Mouse (Mus musculus): Measurements from ENCODE around the gene Cdc16. TPM values are rescaled to one million over a fixed set of nuclear protein-coding genes. Genes with fewer than 3 reads are reported as not detected.

The Cdc16 gene
- 16.3 and 20.7 TPM in 2 replicates for polyA plus RNA-seq (2012)

DNA sequence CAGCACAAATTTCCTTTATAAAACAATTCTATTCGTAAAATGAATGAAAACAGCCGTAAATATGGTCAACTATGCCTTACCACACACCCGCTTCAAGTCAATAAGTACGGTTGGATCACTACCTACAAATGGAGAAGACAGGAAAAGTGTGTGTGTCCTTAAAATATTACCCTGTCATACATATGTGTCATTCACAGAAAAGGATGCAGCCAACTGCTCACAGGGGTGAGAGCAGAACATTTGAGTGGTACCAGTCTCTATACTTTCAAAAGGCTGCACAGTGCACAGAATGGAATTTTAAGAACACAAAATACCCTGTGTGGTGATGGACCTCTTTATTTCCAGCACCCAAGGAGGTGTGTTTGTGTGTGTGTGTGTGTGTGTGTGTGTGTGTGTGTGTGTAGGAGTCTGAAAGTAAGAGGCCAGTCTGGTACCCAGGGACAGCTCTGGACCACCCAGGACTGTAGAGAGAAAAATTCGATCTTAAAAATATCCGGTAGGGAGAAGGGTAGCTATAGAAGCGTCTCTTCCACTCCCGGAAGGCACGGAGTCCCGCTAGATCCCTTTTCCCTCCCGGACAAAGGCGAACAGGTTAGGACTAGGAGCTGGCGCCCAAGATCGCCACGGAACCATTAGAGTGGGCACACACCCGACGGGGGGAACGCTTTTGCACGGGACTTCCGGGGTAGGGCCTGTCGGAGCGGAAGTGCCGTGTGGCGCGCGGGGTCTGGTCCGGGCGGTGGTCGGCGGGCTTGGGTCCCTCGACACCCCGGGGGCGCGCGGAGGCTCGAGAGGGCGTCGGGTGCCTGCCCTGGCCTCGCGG is at the start of gene Cdc16:
TSS of gene Cdc16 (plus strand) at position 695 of the 823 bp plus-strand sequence.
- TF ChIP-seq GATA1 (IDR thresholded peaks at IDR 0.05; ENCODE audit: low read length), result no peak

DNA sequence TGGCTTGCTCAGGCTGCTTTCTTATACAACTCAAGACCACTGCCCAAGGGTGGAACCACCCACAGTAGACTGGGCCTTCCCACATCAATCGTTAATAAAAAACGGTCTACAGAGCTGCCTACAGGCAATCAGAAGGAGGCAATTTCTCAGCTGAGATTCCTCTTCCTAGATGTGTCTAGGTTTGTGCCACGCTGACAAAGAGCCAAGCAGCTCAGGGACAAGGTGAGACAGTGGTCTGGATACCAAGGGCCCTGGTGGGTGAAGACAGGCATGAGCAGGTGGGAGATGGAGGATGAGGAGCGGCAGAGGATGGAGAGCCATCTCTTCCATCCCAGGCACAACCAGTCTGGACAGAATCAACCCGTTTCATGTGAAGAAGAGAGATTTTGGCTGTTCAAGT is 49.0 kb upstream of the Cdc16 start:
- no peak for TF ChIP-seq GATA1 (IDR thresholded peaks at IDR 0.05; ENCODE audit: low read length)

- no peak for TF ChIP-seq GATA1 (IDR thresholded peaks at IDR 0.05; ENCODE audit: low read length)
Measured at GRCm38 (mm10) chr8:13718980-13719379, 38.5 kb upstream of the Cdc16 start.

DNA sequence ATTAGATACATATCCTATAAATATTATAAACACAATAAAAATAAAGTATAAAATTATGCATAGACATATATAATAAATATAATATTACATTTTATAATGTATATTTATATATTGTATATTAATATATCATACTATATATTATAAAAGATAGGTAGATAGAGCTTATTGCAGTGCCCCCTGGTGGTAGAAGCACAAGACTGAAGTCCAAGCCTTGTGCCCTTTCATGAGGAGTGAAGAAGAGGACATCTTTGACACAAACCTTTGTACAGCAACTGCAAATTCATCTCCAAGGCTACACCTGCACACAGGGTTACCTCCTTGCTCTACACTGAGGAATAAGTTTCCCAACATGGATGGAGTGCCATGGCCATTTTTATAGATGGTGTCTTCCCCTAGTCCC is 31.8 kb upstream of the Cdc16 start:
- TF ChIP-seq GATA1 (IDR thresholded peaks at IDR 0.05; ENCODE audit: low read length), result no peak

DNA sequence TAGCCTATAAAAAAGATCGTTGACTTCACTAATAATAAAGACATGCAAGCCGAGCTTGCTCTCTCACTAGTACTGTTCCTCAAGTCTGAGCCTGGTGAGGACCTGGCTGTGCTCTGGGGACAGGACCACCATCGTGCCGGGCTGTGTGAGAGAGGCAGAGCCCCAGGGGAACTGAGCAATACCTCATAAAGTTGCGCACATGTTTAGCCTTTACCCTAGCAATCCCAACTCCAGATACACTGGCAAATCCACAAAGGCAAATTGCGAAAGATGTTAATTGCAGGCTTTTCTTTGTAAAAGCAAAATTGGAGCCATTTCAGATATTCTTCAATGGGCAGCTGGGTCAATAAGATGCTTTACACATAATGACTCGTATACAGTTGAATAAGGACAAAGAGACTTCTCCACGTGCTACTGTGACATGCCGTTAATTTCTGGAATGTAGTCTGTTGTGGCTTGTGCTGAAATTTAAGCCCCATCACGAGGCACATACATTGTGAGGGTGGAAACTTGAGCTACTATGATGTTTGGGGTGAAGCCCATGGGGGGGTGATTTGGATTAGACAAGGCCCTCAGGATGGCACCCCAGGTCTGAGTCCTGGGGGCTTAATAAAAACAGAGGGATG is 29.9 kb upstream of the Cdc16 start:
- no peak for TF ChIP-seq GATA1 (IDR thresholded peaks at IDR 0.05; ENCODE audit: low read length)

- no peak for TF ChIP-seq GATA1 (IDR thresholded peaks at IDR 0.05; ENCODE audit: low read length)
Measured at GRCm38 (mm10) chr8:13740323-13740770, 17.1 kb upstream of the Cdc16 start.

DNA sequence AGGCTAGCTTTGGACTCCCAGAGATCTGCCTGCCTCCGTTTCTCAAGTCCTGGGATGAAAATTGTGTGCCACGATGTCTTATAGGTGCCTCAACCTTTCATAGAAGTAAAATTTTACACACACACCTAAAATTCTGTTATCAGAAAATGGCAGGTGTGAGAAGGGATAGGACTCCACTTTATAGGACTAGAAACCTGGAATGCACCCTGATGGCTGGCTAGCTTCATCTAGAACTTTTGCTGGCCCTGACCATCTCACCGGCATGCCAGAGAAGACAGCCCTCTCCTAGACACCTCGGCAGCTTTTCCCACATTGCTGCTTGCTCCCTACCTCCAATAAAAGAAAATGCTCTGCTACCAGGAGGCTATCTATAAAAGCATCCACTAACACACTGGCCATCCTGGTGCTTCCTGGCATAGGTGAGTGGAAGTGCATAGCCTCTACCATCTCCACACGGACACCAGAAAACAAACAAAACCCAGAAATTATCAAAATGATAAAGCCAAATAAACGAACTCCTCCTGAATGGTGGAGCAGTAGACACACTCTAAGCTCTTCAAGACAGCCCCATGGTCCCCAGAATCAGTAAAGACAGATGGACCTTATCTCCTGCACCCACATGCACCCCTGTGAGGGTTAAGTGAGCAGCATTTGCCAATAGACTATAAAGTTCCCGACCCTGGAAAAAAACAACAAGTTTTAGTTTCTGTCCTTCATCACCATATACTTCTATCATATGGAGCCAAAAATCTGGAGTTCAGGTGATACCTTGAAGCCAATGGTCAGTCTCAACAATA is 16.5 kb upstream of the Cdc16 start:
- TF ChIP-seq GATA1 (IDR thresholded peaks at IDR 0.05; ENCODE audit: low read length), result no peak

DNA sequence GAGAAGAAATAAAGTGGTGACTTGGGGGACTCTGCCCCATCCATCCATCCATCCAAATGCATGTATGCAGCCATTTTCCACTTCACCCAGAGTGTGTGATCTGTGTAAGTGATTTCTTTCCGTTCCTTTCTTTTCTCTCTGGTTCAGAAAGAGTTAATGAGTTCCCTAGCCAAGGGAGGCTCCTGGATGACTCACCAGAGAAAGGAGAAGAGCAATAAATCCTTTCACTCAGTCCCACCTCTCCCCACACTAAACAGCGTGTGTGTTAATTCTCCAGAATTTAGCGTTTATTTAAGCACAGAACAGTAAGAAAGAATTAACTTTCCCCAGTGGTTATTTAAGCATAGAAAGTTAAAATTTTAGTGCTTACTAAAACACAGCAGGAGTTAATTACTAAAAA is 9.8 kb upstream of the Cdc16 start:
- no peak for TF ChIP-seq GATA1 (IDR thresholded peaks at IDR 0.05; ENCODE audit: low read length)

GRCm38 (mm10) chr8:13753680-13754079 is 3.8 kb upstream of the Cdc16 start:
- TF ChIP-seq GATA1 (IDR thresholded peaks at IDR 0.05; ENCODE audit: low read length), result no peak

- no peak for TF ChIP-seq GATA1 (IDR thresholded peaks at IDR 0.05; ENCODE audit: low read length)
Measured at GRCm38 (mm10) chr8:13756480-13756879, 996 bp upstream of the Cdc16 start.

DNA sequence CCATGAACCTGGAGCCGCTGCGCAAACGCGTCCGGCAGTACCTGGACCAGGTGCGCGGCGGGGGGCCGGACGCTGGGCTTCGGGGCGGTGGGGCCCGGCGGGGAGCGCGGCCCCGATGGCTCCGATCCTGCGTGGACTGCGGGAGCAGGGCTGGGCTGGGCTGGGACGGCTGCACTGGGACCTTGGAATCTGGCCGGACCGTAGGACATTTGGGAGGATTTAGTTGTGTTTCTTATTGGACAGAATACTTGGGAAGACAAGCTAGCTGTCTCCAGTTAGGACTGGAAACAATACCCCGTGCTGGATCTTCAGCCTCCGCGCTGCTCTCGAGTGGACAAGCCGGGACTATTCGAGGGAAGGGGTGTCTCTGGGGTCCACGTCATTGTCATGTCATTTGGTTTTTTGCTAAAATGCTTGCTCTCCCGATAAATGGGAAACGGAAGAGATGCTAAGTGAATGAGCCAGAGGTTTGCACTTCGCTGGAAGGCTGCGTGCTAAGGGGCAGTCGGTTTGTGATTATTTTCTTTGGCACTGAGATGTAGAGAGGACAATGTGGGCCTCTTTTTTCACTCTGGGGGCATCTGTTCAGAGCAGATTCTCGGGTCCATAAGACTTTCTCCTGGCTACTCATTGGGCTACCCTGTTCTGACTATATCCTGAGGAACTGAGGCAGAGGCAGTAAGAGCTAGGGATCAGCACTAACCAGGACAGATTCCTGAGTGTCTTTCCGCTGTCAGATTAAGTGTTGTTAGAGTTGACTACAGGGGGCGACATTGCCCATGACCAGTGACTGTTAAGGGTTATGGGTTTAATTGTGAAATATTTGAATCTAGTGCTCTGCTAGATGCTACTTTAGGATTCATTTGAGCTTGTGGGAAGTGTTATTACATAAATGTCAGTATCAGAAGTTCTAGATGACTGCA is 590 bp downstream of the Cdc16 start:
- no peak for TF ChIP-seq GATA1 (IDR thresholded peaks at IDR 0.05; ENCODE audit: low read length)

DNA sequence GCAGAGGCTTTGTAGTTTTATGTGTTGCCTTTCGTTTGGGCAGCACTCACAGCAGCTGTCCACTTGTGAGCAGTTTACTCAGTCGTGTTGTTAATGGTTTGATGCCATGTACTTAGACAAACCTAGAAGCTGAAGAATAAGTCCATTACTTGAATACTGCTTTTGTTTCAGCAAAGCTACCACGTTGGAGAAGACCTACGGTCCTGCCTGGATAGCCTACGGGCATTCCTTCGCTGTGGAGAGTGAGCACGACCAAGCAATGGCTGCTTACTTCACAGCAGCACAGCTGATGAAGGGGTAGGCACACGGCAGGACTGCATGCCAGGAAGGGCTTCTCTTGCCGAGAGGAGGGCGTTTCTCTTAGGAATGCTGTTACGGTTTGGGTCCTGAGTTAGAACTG is 11.7 kb downstream of the Cdc16 start:
- no peak for TF ChIP-seq GATA1 (IDR thresholded peaks at IDR 0.05; ENCODE audit: low read length)

- TF ChIP-seq GATA1 (IDR thresholded peaks at IDR 0.05; ENCODE audit: low read length), result no peak
Measured at GRCm38 (mm10) chr8:13780536-13780935, 23.1 kb downstream of the Cdc16 start.

- no peak for TF ChIP-seq GATA1 (IDR thresholded peaks at IDR 0.05; ENCODE audit: low read length)
Measured at GRCm38 (mm10) chr8:13785250-13785763, 27.8 kb downstream of the Cdc16 start, which contains the start of gene Upf3a. Upf3a (plus strand) TSS chr8:13785615.

All from G1E-ER4 (cell line).